Mouse (Mus musculus) hindlimb bud, embryonic 11.5 days (tissue): ENCODE results near the gene Prh1.
"Not testable (repeated sequence)": the region's sequence is repeated elsewhere in the genome, so short reads cannot be mapped to it uniquely, and the experiment has no call there.

Experiments
- DNase-seq: peaks from one replicate; pipeline ENCODE4 v3.0.0-alpha.2; 2012; ENCODE audit warnings: low read depth, low spot score; ENCODE audit errors: extremely low spot score

The Prh1 gene

DNA sequence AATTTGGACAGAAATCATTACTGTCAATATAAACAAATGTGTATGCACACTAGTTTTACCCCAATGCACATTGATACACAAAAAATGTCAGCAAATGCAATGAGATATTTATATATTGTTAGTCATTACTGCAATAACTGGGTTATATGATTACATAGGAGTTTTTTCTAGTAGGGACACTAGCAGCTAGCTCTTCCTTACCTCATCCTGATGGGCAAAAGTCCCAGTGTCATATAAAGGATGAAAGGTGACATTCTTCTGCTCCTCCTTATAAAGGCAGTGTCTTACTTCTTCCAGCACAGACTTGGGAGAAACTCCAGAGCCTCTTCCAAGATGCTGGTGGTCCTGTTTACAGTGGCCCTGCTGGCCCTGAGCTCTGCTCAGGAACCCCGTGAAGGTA is at the start of gene Prh1:
Gene Prh1 (plus strand): TSS at position 301 of the 400 bp plus-strand sequence.
- DNase-seq: not testable (repeated sequence)

- not testable (repeated sequence) for DNase-seq
Observed at GRCm38 (mm10) chr6:132595613-132596012, 26.0 kb downstream of the Prh1 start, which contains the start of gene Prp2. Prp2 (plus strand) TSS chr6:132595913.
